Mouse (Mus musculus) cerebellum, adult 11 months (tissue): ENCODE results near the gene Tpsg1.

ENCODE experiments used
- DNase-seq: peaks from one replicate; pipeline ENCODE4 v3.0.0; 2022

Gene Tpsg1

GRCm38 (mm10) chr17:25368973-25369372 is at the start of gene Tpsg1:
Gene Tpsg1, plus strand, starts transcription at chr17:25369273.
- no peak for DNase-seq

DNA sequence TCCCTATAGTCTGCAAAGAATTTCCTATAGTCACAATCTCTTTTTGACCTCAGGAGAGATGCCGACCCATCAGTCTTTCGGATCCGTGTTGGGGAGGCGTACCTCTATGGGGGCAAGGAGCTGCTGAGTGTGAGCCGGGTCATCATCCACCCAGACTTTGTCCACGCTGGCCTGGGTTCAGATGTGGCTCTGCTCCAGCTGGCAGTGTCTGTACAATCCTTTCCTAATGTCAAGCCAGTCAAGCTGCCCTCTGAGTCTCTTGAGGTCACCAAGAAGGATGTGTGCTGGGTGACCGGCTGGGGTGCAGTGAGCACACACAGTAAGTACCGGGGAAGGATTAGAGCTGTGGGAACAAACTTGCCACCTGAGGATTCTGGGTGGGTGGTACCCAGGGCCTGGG is 48.3 kb upstream of the Tpsg1 start:
- DNase-seq, result no peak

- DNase-seq, result no peak
Measured at GRCm38 (mm10) chr17:25322930-25323329, 46.1 kb upstream of the Tpsg1 start.

GRCm38 (mm10) chr17:25332321-25332720 is 36.8 kb upstream of the Tpsg1 start:
- DNase-seq, result no peak

GRCm38 (mm10) chr17:25333943-25334342 is 35.1 kb upstream of the Tpsg1 start:
- peak; percentile 11 for DNase-seq

DNA sequence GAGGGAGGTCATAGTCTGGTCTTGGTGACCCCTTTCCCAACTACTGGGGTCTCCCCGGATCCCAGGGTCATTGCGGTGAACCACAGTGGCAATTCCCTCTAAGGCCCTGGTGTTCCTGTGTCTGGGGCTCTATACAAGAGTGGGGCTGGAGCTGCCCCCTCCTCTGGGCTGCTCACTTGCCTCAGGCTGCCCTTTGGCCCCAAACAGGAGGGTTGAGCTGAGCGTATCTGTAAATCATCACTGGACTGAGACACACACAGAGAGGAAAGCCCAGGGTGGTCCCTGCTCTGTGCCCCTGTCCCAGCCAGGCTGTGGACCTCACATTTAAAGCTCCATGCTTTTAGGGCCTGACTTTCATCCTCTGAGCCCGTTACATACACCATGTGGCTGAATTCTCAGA is 30.9 kb upstream of the Tpsg1 start:
- DNase-seq, result no peak

- DNase-seq, result no peak
Measured at GRCm38 (mm10) chr17:25340003-25340402, 29.1 kb upstream of the Tpsg1 start.

DNA sequence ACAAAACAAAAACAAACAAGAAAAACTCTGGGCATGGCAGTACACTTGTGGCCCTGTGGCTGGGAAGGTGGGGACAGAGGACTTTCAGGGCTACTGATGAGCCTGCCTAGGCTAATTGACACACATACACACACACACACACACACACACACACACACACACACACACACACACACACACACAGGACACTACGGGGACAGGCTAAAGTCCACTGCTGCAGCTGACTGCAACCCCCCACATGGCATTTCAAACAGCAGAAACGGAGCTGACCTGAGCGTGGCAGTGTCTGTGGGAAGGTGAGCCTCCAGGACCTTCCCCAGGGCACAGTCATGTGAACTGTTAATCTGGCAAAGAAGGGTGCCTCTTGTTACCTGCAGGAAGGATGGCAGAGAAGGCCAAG is 27.6 kb upstream of the Tpsg1 start:
- no peak for DNase-seq

- no peak for DNase-seq
Measured at GRCm38 (mm10) chr17:25345462-25345861, 23.6 kb upstream of the Tpsg1 start, which contains the start of gene Tpsab1. Gene Tpsab1, minus strand, starts transcription at chr17:25345562.

DNA sequence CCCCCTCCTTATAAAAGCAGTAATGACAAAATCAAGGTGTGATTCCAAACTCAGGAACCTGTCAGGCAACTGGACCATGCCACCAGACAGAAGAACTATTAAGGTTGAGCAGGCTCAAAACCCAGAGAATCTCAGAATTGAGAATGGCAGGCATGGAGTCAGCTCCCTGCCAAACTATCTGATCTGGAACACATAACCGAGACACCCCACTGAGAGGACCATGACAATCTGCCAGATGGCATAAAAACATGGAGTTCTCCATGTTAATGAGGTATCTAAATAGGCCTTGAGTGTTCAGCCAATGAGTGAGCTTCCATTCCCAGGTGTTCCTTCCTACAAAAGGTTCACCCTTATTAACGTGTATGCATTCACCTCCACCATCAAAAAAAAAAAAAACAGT is 7.8 kb upstream of the Tpsg1 start:
- no peak for DNase-seq

DNA sequence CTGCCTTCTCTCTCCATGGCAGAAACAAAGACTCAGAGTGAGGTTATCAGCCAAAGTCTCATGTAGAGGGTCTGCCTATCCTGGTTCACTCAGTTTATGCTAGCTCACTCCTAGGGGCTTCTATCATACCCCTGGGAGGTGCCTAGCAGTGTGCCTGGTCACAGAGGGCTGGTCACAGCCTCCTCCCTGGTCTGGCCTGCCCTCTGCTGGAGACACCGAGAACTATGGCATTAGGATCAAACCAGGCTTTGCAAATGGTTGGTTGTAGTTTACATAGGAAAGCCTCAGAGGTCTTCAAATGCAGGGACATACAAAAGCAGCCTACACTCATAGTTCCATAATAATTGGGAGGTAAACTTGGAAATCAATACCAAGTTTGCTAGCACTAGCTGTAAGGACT is 5.3 kb upstream of the Tpsg1 start:
- DNase-seq, result peak; percentile 15

DNA sequence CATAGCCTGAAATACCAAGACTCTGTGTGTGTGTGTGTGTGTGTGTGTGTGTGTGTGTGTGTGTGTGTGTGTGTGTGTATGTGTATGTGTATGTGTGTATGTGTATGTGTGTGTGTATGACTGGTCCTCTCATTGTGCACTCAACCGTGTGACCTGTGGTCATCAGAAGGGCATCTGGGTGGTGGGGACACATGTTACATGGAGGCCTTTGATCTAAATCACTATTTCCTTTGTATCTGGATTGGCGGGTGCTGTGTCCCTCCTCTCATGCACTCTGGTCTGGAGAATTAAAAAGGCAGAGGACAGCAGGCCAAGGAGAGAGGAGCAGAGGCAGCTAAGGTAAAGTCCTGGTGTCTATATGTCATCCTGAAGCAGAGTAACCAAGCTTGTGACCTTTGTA is 3.1 kb upstream of the Tpsg1 start, which contains the start of gene Tpsb2:
Tpsb2 (plus strand) TSS at position 301 of the 400 bp plus-strand sequence.
- no peak for DNase-seq

GRCm38 (mm10) chr17:25372491-25372890 is 3.4 kb downstream of the Tpsg1 start:
- DNase-seq, result no peak

DNA sequence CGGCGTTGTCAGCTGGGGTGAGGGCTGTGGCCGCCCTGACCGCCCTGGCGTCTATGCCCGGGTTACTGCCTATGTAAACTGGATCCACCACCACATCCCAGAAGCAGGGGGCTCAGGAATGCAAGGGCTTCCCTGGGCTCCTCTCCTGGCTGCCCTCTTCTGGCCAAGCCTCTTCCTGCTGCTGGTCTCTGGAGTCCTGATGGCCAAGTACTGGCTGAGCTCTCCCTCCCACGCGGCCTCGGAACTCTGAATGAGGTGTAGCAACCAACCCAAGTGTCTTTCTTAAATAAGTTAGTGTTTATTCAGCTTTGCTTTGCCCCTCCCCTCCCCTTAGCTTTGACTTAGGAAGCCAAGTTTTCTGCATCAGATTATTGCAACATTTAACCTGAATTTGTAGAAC is 4.9 kb downstream of the Tpsg1 start:
- no peak for DNase-seq

DNA sequence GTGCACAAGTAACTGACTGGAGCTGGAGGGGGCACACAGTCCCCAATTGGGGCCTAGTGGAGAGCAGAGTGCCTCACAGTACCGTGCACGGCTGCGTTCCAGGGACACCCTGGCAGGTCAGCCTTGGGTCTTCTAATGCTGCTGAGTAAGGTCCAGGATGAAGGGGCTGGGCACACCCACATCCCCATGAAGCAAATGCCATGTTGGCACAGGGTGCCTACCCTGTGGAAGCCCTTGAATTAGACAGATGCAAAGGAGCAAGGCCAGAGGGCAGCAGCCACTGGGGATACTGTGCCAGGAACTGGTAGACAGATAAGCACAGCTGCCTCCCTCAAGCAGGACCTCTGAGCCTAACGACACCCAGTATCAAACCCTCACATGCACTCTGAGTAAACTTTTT is 25.5 kb downstream of the Tpsg1 start:
- DNase-seq, result no peak

DNA sequence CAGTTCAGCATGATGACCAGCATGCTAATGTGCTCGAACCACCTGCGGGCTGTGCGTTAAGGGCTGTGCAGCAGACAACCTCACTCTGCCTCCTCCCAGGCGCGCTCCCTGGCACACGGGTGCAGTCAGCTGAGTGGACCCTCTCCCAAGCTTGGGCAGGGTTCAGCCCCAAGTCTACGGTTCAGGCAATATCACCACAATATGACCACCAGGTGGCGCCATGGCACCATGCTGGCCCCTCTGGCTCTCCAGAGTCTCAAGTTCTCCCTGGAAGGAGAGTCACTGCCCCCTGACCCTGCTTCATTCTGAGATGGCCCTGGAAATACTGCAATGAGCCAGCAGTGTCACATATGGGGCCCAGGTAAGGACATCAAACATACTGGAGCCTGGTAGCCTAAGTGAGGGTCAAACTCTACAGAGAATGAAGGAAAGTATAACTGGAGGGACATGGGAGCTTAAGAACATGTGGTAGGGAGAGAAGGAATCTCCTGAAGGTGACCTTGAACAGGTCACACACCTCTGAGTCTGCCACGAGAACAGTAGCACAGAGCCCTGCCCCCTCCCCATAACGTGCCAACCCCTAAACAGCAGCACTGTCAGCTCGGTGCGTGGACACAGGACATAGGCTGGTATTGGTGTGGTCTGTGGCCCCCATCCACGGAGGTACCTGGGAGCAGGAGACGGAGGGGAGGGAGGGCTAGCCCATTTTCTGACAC is 28.9 kb downstream of the Tpsg1 start:
- peak; percentile 43 for DNase-seq

- DNase-seq, result no peak
Measured at GRCm38 (mm10) chr17:25398520-25398838, 29.4 kb downstream of the Tpsg1 start.

- DNase-seq, result no peak
Measured at GRCm38 (mm10) chr17:25400443-25400842, 31.4 kb downstream of the Tpsg1 start.

GRCm38 (mm10) chr17:25401491-25401890 is 32.4 kb downstream of the Tpsg1 start:
- DNase-seq, result no peak

DNA sequence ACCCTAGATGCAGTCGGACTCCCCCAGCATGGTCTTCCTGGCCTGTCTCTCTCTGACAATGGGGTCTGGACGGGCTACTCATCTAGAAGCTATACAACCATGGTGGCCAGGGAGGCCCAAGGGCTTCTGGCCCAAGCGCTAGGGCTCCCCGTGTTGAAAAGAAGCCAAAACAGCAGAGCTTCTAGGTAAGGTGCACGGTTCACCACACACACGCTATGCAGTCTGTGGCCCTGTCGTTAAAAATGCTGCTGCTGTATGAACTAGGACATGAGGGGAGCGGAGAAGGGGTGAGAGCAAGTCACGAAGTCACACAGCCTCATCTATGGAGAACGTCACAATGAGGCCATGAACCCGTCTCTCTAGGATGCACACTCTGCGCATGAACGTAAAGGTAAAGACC is 33.2 kb downstream of the Tpsg1 start:
- DNase-seq, result no peak

DNA sequence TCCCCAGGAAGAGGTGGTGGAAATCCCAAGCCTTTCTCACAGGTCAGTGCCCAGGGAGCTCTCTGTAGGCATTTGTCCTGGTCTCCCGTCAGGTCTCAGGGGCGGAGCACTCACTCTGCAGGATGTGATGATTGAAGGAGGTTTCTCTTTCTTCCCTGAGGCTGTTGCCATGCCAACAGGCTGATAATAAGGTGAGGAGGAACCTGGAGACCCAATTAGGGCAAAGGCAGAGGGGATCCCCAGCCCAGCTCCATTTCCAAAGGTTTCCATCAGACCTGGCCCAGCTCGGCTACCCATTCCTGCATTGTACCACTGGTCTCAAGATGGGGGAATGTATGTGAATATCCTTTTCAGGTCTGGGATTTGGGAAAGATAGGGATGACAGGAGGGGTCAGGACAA is 35.1 kb downstream of the Tpsg1 start:
- DNase-seq, result no peak

DNA sequence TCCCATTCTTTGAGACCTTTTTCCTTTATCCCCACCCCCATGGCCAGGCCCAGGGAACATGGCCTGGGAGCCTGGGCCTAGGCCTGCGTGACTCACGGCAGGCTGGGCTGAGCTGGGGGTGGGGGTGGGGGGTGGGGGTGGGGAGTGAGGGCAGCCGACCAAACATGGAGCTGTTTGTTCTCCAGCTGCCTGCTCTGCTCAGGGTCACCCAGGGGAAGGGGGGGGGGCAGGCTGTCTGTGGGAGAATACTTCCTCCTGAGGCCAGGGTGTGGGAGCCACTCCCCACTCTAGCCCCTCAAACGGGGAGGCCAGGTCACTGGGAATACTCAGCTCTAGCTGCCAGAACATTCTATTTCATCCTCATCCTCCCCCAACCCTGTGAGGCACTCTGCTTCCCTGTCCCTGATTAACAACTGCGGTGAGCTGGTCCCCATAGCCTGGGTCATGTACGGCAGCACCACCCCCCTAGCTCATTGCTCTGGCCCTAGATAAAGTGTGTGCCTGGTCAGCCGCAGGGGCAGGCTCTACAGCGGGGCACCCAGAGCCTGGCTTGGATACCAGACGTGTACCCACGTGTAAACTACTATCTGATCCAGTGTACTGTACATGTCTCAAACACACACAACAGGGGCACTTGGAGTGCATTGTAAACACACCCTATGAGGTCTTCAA is 36.3 kb downstream of the Tpsg1 start:
- no peak for DNase-seq

DNA sequence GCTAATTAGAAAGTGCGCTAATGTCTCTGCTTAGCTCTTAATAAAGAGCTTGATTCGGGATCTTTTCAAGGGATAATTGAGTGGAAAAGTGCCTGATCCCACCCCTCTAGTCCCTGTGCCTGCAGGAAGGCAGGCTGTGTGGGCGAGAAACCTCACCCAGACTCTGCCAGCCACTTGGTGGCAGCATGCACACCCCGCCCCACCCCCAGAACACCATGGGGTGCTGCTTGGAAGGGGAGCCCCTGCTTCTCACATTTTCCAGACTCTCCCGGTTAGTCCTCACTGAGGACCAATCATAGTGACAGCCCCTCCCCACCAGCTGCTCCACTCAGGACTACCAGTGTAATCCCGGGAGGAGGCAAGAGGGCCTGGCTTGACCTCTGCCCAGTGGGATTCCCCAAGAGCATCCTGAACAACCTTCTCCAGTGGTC is 37.0 kb downstream of the Tpsg1 start:
- no peak for DNase-seq

- no peak for DNase-seq
Measured at GRCm38 (mm10) chr17:25407352-25407751, 38.3 kb downstream of the Tpsg1 start.
